Mouse (Mus musculus) embryonic facial prominence, embryonic 12.5 days (tissue): Measurements from ENCODE around the gene Nup210l. TPM values are rescaled to one million over a fixed set of nuclear protein-coding genes. Genes with fewer than 3 reads are reported as not detected.

ENCODE experiments used
- ATAC-seq: fragments of 200-750 bp; cut with Nextera tagmentation; 2 replicates; pipeline ENCODE4 v1.8.0; 2017; ENCODE audit not compliant: insufficient number of reproducible peaks, insufficient read depth, low FRiP score, low TSS enrichment
- H3K27ac ChIP-seq: fragments of 300-500 bp; sonication (generic); 2 replicates; pipeline ENCODE4 v1.5.1; 2016; ENCODE audit warnings: mild to moderate bottlenecking
- H3K27me3 ChIP-seq: fragments of 300-500 bp; sonication (generic); 2 replicates; pipeline ENCODE4 v1.6.1; 2016; ENCODE audit warnings: mild to moderate bottlenecking, moderate library complexity
- H3K36me3 ChIP-seq: fragments of 300-500 bp; sonication (generic); 2 replicates; pipeline ENCODE4 v1.6.1; 2016; ENCODE audit warnings: mild to moderate bottlenecking
- H3K4me1 ChIP-seq: fragments of 300-500 bp; sonication (generic); 2 replicates; pipeline ENCODE4 v1.6.1; 2016
- H3K4me2 ChIP-seq: fragments of 300-500 bp; sonication (generic); replicated peaks from 2 replicates; pipeline ENCODE4 v1.6.1; 2016; ENCODE audit warnings: mild to moderate bottlenecking, moderate library complexity
- H3K4me3 ChIP-seq: fragments of 300-500 bp; sonication (generic); 2 replicates; pipeline ENCODE4 v1.5.1; 2016; ENCODE audit warnings: mild to moderate bottlenecking
- H3K9ac ChIP-seq: fragments of 300-500 bp; sonication (generic); 2 replicates; pipeline ENCODE4 v1.6.1; 2016; ENCODE audit warnings: mild to moderate bottlenecking, moderate library complexity
- H3K9me3 ChIP-seq: fragments of 300-500 bp; sonication (generic); 2 replicates; pipeline ENCODE4 v1.6.1; 2016; ENCODE audit warnings: mild to moderate bottlenecking, moderate library complexity
- WGBS: fragments of 180-500 bp; shearing (Covaris S2); methylation state at CpG from one replicate; pipeline ENCODE4 v1.1.7; 2016; 5-methylcytosine and 5-hydroxymethylcytosine counted together
- polyA plus RNA-seq: library from polyadenylated mRNA; unstranded; fragments of >200 nt; fragmentation: Nextera tagmentation; extraction: Ambion mirVana; gene quantifications from 2 replicates; pipeline ENCODE4 v1.2.1, GENCODE M21; 2016

The Nup210l gene
- polyA plus RNA-seq, 1 experiment from 2014 or later: 0.35 TPM

- no peaks in the 10 kb centered on the region for H3K36me3 ChIP-seq
- no peaks in the 10 kb centered on the region for H3K9me3 ChIP-seq
- 78% methylated on average over 3 of the region's 3 CpGs for WGBS
- no peaks in the 10 kb centered on the region for H3K4me1 ChIP-seq
- H3K4me2 ChIP-seq: no peak overlapping the region
- no peak overlapping the region for H3K9ac ChIP-seq
- no peak for ATAC-seq
- no peaks in the 10 kb centered on the region for H3K27me3 ChIP-seq
- no peak overlapping the region for H3K4me3 ChIP-seq
- no peak overlapping the region for H3K27ac ChIP-seq
These were observed 57.6 kb downstream of the Nup210l start for GRCm38 (mm10) chr3:90161541-90161940.

DNA sequence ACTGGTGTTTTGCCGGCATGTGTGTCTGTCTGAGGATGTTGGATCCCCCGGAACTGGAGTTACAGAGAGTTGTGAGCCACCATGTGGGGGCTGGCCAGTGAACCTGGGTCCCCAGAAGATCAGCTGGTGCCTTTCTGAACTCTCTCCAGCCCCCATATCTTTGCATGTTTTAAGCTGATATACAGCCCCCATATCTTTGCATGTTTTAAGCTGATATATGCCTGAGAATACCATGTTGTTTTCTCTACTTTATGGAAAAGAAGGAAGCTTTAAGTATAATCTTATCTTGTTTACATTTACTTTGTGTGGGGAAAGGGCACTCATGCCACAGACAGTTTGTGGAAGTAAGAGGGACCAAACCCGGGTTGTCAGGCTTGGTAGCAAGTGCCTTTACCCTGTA, 75.6 kb downstream of the Nup210l start:
- Histone ChIP-seq H3K27me3 (no peaks in the 10 kb centered on the region), H3K27ac (no peak overlapping the region), H3K9me3 (no peaks in the 10 kb centered on the region), H3K4me3 (no peak overlapping the region), H3K9ac (no peak overlapping the region), H3K36me3 (no peaks in the 10 kb centered on the region), H3K4me2 (no peak overlapping the region), H3K4me1 (no peaks in the 10 kb centered on the region)
- ATAC-seq: no peak
- 84% methylated on average over 3 of the region's 3 CpGs for WGBS

GRCm38 (mm10) chr3:90183581-90183980, 79.6 kb downstream of the Nup210l start:
- Histone ChIP-seq H3K36me3 (no peaks in the 10 kb centered on the region), H3K9ac (no peak overlapping the region), H3K4me3 (no peak overlapping the region), H3K4me2 (no peak overlapping the region), H3K9me3 (no peaks in the 10 kb centered on the region), H3K4me1 (no peaks in the 10 kb centered on the region), H3K27ac (no peak overlapping the region), H3K27me3 (no peaks in the 10 kb centered on the region)
- whole genome bisulfite sequencing: 80% methylated on average over 3 of the region's 3 CpGs
- ATAC-seq: no peak

GRCm38 (mm10) chr3:90190859-90191510, 87.1 kb downstream of the Nup210l start:
- H3K4me3 ChIP-seq: no peak overlapping the region
- no peak for ATAC-seq
- H3K9ac ChIP-seq: no peak overlapping the region
- no peaks in the 10 kb centered on the region for H3K36me3 ChIP-seq
- no peak overlapping the region for H3K27ac ChIP-seq
- H3K4me1 ChIP-seq: no peaks in the 10 kb centered on the region
- no peaks in the 10 kb centered on the region for H3K9me3 ChIP-seq
- no peaks in the 10 kb centered on the region for H3K27me3 ChIP-seq
- WGBS: 79% methylated on average over 11 of the region's 11 CpGs
- H3K4me2 ChIP-seq: no peak overlapping the region

- no peaks in the 10 kb centered on the region for H3K27me3 ChIP-seq
- no peak overlapping the region for H3K4me2 ChIP-seq
- no peak overlapping the region for H3K4me3 ChIP-seq
- no peaks in the 10 kb centered on the region for H3K4me1 ChIP-seq
- H3K9me3 ChIP-seq: no peaks in the 10 kb centered on the region
- WGBS: 42% methylated on average over 4 of the region's 4 CpGs
- H3K36me3 ChIP-seq: no peaks in the 10 kb centered on the region
- ATAC-seq: no peak
- no peak overlapping the region for H3K27ac ChIP-seq
- H3K9ac ChIP-seq: no peak overlapping the region
These were observed 90.8 kb downstream of the Nup210l start for GRCm38 (mm10) chr3:90194759-90195158.

DNA sequence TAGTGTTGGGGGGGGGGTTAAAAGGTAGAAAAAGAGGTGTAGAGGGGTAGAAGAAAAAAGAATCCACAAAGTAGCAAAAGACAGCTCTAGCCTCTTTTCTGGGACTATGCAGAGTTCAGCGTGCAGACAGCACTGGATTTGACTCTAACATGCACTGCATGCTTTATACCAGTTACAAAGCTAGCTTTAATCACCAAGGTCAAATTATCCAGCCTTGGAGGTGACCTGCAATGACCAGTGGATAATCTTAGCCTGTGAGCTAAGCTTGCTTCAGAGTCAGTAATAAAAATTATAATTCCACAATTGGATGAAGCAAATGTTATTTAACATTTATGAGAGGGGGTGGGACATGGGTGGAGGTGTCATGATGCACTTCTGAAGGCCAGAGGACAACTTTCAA, 91.7 kb downstream of the Nup210l start:
- no peak overlapping the region for H3K9ac ChIP-seq
- no peaks in the 10 kb centered on the region for H3K36me3 ChIP-seq
- H3K4me2 ChIP-seq: no peak overlapping the region
- no peaks in the 10 kb centered on the region for H3K9me3 ChIP-seq
- no peaks in the 10 kb centered on the region for H3K4me1 ChIP-seq
- H3K27ac ChIP-seq: no peak overlapping the region
- WGBS: 75% methylated on average over 1 of the region's 1 CpGs
- ATAC-seq: no peak
- no peaks in the 10 kb centered on the region for H3K27me3 ChIP-seq
- H3K4me3 ChIP-seq: no peak overlapping the region

DNA sequence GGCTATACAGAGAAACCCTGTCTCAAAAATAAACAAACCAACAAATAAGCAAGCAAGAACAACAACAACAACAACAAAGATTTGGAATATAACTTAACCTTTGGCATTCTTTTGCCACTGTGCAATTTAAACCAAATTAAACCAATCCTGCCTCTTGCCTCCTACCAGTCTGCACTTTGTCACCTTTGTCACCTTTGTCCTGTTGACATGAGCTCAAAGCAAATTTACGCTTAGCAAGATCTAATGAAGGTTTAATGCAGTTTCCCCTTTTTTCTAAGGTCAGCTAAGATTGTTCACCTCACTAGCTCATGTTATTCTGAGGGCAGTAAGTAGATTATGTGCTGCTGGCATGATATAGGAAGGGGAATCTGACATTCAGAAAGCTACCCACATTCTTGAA, 93.6 kb downstream of the Nup210l start:
- Histone ChIP-seq H3K27ac (no peak overlapping the region), H3K27me3 (no peaks in the 10 kb centered on the region), H3K36me3 (no peaks in the 10 kb centered on the region), H3K4me1 (no peaks in the 10 kb centered on the region), H3K4me3 (no peak overlapping the region), H3K9ac (no peak overlapping the region), H3K9me3 (no peaks in the 10 kb centered on the region), H3K4me2 (no peak overlapping the region)
- no peak for ATAC-seq
- 80% methylated on average over 1 of the region's 1 CpGs for WGBS

- H3K27ac ChIP-seq: no peak overlapping the region
- H3K36me3 ChIP-seq: peaks cover 4% of the 10 kb centered on the region; the same call in 1 of the 2 replicates
- WGBS: 79% methylated on average over 1 of the region's 1 CpGs
- H3K9ac ChIP-seq: no peak overlapping the region
- H3K9me3 ChIP-seq: no peaks in the 10 kb centered on the region
- no peak for ATAC-seq
- H3K4me3 ChIP-seq: no peak overlapping the region
- H3K4me1 ChIP-seq: no peaks in the 10 kb centered on the region
- no peak overlapping the region for H3K4me2 ChIP-seq
- H3K27me3 ChIP-seq: no peaks in the 10 kb centered on the region
These were observed 99.0 kb downstream of the Nup210l start for GRCm38 (mm10) chr3:90202884-90203283.

GRCm38 (mm10) chr3:90203619-90204018, 99.7 kb downstream of the Nup210l start:
- Histone ChIP-seq H3K36me3 (peaks cover 11% of the 10 kb centered on the region), H3K4me3 (no peak overlapping the region), H3K4me1 (no peaks in the 10 kb centered on the region), H3K9ac (no peak overlapping the region), H3K27ac (no peak overlapping the region), H3K4me2 (no peak overlapping the region), H3K27me3 (no peaks in the 10 kb centered on the region), H3K9me3 (no peaks in the 10 kb centered on the region)
- no peak for ATAC-seq
- WGBS: 75% methylated on average over 5 of the region's 5 CpGs

DNA sequence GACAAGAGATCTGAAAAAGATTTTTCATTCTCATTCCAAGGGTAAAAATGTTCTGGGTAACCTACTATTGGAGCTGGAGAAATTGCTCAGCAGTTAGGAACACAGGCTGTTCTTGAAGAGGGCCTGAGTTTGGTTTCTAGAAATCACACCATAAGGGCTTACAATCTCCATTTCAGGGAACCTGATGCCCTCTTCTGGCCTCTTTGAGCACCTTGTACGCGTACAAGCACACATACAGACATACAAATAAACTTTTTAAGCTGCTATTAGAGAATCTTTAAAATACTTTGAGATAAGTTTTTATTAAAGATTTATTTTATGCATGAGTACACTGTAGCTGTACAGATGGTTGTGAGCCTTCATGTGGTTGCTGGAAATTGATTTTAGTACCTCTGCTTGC, 100.7 kb downstream of the Nup210l start:
- Histone ChIP-seq H3K4me1 (no peaks in the 10 kb centered on the region), H3K27ac (no peak overlapping the region), H3K4me2 (no peak overlapping the region), H3K36me3 (peaks cover 19% of the 10 kb centered on the region), H3K27me3 (no peaks in the 10 kb centered on the region), H3K4me3 (no peak overlapping the region), H3K9ac (no peak overlapping the region), H3K9me3 (no peaks in the 10 kb centered on the region)
- ATAC-seq: no peak
- 97% methylated on average over 2 of the region's 2 CpGs for WGBS

- Histone ChIP-seq H3K4me3 (no peak overlapping the region), H3K36me3 (peaks cover 45% of the 10 kb centered on the region), H3K27ac (no peak overlapping the region), H3K4me2 (no peak overlapping the region), H3K27me3 (no peaks in the 10 kb centered on the region), H3K4me1 (peaks cover 17% of the 10 kb centered on the region), H3K9me3 (no peaks in the 10 kb centered on the region), H3K9ac (no peak overlapping the region)
- 82% methylated on average over 2 of the region's 2 CpGs for WGBS
- no peak for ATAC-seq
These were observed 104.7 kb downstream of the Nup210l start for GRCm38 (mm10) chr3:90208662-90209061.

DNA sequence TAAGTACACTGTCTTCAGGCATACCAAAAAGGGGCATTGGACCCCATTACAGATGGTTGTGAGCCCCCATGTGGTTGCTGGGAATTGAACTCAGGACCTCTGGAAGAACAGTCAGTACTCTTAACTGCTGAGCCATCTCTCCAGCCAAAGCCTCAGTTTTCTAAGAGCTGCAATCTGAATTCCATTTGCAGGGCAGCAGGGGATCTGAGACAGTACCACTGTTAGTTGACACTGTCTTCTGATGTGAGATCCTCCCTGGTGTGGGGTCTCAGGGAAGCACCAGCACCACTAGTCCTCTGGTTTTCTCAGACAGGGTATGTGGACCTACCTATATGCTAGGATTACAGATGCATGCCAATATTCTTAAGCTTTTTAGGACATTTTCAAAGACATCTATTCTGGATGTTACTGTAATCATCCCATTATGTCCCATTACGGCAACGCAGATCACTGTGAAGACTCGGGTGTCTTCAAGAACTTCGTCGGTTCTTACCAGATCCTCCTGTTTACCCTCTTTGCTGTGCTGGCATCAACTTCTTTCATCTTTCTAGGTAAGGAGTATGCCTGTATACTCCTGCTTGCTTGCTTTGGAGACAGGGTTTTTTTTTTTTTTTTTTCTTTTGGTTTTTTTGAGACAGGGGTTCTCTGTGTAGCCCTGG, 106.1 kb downstream of the Nup210l start:
- Histone ChIP-seq H3K9ac (no peak overlapping the region), H3K9me3 (no peaks in the 10 kb centered on the region), H3K27ac (no peak overlapping the region), H3K36me3 (peaks cover 45% of the 10 kb centered on the region), H3K4me2 (no peak overlapping the region), H3K4me1 (peaks cover 17% of the 10 kb centered on the region), H3K27me3 (no peaks in the 10 kb centered on the region), H3K4me3 (no peak overlapping the region)
- ATAC-seq: no peak
- 90% methylated on average over 5 of the region's 5 CpGs for WGBS
